Mouse (Mus musculus) heart, embryonic 16.5 days (tissue): Measurements from ENCODE around the gene Tas1r1. TPM values are rescaled to one million over a fixed set of nuclear protein-coding genes. Genes with fewer than 3 reads are reported as not detected.

Experiments used
- ATAC-seq: fragments of 200-750 bp; cut with Nextera tagmentation; replicated peaks from 2 replicates; pipeline ENCODE4 v1.8.0; 2017; ENCODE audit warnings: moderate number of reproducible peaks; ENCODE audit not compliant: insufficient read depth, low FRiP score; ENCODE audit errors: extremely low read depth
- H3K27ac ChIP-seq: fragments of 300-500 bp; sonication (generic); 2 replicates; pipeline ENCODE4 v1.5.1; 2014; ENCODE audit warnings: mild to moderate bottlenecking, low read length, control low read depth, moderate library complexity
- H3K27me3 ChIP-seq: fragments of 300-500 bp; sonication (generic); 2 replicates; pipeline ENCODE4 v1.6.1; 2014; ENCODE audit warnings: low read length, mixed read lengths; ENCODE audit not compliant: control insufficient read depth, insufficient read depth
- H3K36me3 ChIP-seq: fragments of 300-500 bp; sonication (generic); 2 replicates; pipeline ENCODE4 v1.6.1; 2014; ENCODE audit not compliant: control insufficient read depth, insufficient read depth
- H3K4me1 ChIP-seq: fragments of 300-500 bp; sonication (generic); 2 replicates; pipeline ENCODE4 v1.6.1; 2014; ENCODE audit warnings: low read length, mixed read lengths; ENCODE audit not compliant: control insufficient read depth, insufficient read depth
- H3K4me2 ChIP-seq: fragments of 300-500 bp; sonication (generic); 2 replicates; pipeline ENCODE4 v1.6.1; 2014; ENCODE audit warnings: low read depth, mild to moderate bottlenecking, control low read depth, low read length
- H3K4me3 ChIP-seq: fragments of 300-500 bp; sonication (generic); 2 replicates; pipeline ENCODE4 v1.5.1; 2014; ENCODE audit warnings: mild to moderate bottlenecking, control low read depth, low read length
- H3K9ac ChIP-seq: fragments of 300-500 bp; sonication (generic); 2 replicates; pipeline ENCODE4 v1.6.1; 2014; ENCODE audit warnings: low read length, control low read depth
- H3K9me3 ChIP-seq: fragments of 300-500 bp; sonication (generic); replicated peaks from 2 replicates; pipeline ENCODE4 v1.6.1; 2016; ENCODE audit warnings: low read length; ENCODE audit not compliant: control insufficient read depth
- WGBS: fragments of 180-500 bp; shearing (Covaris S2); extraction: QIAGEN DNeasy Blood & Tissue Kit; methylation state at CpG from one replicate; pipeline ENCODE4 v1.1.7; 2014; 5-methylcytosine and 5-hydroxymethylcytosine counted together
- polyA plus RNA-seq: library from polyadenylated mRNA; unstranded; fragments of >200 nt; fragmentation: Nextera tagmentation; extraction: Ambion mirVana; gene quantifications from 2 replicates; pipeline ENCODE4 v1.2.1, GENCODE M21; 2015

The Tas1r1 gene
- polyA plus RNA-seq, 1 experiment from 2014 or later: 0.39 TPM

- Histone ChIP-seq H3K4me1 (peaks cover 37% of the 10 kb centered on the region), H3K4me3 (peak within 1 kb of the TSS; percentile 80), H3K36me3 (no peaks in the 10 kb centered on the region), H3K9ac (peak within 1 kb of the TSS; percentile 88), H3K9me3 (no peaks in the 10 kb centered on the region), H3K27me3 (no peaks in the 10 kb centered on the region), H3K27ac (peak within 1 kb of the TSS; percentile 93), H3K4me2 (peak within 1 kb of the TSS; percentile 96)
- peak; percentile 87 for ATAC-seq
- under 1% methylated on average over 45 of the region's 45 CpGs for WGBS
These were observed 29.7 kb downstream of the Tas1r1 start, which contains the start of gene Klhl21 for GRCm38 (mm10) chr4:152008622-152009075. TSS of gene Klhl21 (plus strand) at chr4:152008803.

GRCm38 (mm10) chr4:152008148-152008500, 30.2 kb downstream of the Tas1r1 start:
- Histone ChIP-seq H3K4me3 (peak overlapping the region; percentile 80), H3K4me2 (peak overlapping the region; percentile 96), H3K36me3 (no peaks in the 10 kb centered on the region), H3K27me3 (no peaks in the 10 kb centered on the region), H3K4me1 (peaks cover 33% of the 10 kb centered on the region), H3K9ac (peak overlapping the region; percentile 88), H3K27ac (peak overlapping the region; percentile 93), H3K9me3 (no peaks in the 10 kb centered on the region)
- whole genome bisulfite sequencing: under 1% methylated on average over 14 of the region's 14 CpGs
- ATAC-seq: no peak

- H3K27me3 ChIP-seq: no peaks in the 10 kb centered on the region
- peak overlapping the region; percentile 93 for H3K27ac ChIP-seq
- peak overlapping the region; percentile 80 for H3K4me3 ChIP-seq
- ATAC-seq: no peak; the same call in 1 of the 2 replicates
- WGBS: 9% methylated on average over 8 of the region's 8 CpGs
- peak overlapping the region; percentile 88 for H3K9ac ChIP-seq
- H3K36me3 ChIP-seq: no peaks in the 10 kb centered on the region
- H3K9me3 ChIP-seq: no peaks in the 10 kb centered on the region
- peak overlapping the region; percentile 96 for H3K4me2 ChIP-seq
- H3K4me1 ChIP-seq: peaks cover 29% of the 10 kb centered on the region
These were observed 30.8 kb downstream of the Tas1r1 start for GRCm38 (mm10) chr4:152007481-152008147.

- no peak for ATAC-seq
- Histone ChIP-seq H3K27ac (peak overlapping the region; percentile 93), H3K9ac (peak overlapping the region; percentile 26), H3K4me2 (no peak overlapping the region), H3K4me3 (no peak overlapping the region), H3K27me3 (no peaks in the 10 kb centered on the region), H3K36me3 (no peaks in the 10 kb centered on the region), H3K9me3 (no peaks in the 10 kb centered on the region), H3K4me1 (peaks cover 22% of the 10 kb centered on the region)
- 49% methylated on average over 3 of the region's 3 CpGs for WGBS
These were observed 31.6 kb downstream of the Tas1r1 start for GRCm38 (mm10) chr4:152006812-152007211.

- H3K27ac ChIP-seq: no peak overlapping the region
- H3K4me1 ChIP-seq: peaks cover 15% of the 10 kb centered on the region
- ATAC-seq: no peak
- H3K4me2 ChIP-seq: no peak overlapping the region
- WGBS: 72% methylated on average over 6 of the region's 6 CpGs
- H3K9ac ChIP-seq: no peak overlapping the region
- H3K27me3 ChIP-seq: no peaks in the 10 kb centered on the region
- H3K36me3 ChIP-seq: no peaks in the 10 kb centered on the region
- no peaks in the 10 kb centered on the region for H3K9me3 ChIP-seq
- no peak overlapping the region for H3K4me3 ChIP-seq
These were observed 32.2 kb downstream of the Tas1r1 start for GRCm38 (mm10) chr4:152006137-152006536.

GRCm38 (mm10) chr4:152002063-152002462, 36.3 kb downstream of the Tas1r1 start:
- ATAC-seq: no peak
- H3K4me2 ChIP-seq: no peak overlapping the region
- no peaks in the 10 kb centered on the region for H3K27me3 ChIP-seq
- no peaks in the 10 kb centered on the region for H3K9me3 ChIP-seq
- H3K36me3 ChIP-seq: no peaks in the 10 kb centered on the region
- WGBS: 86% methylated on average over 3 of the region's 3 CpGs
- no peak overlapping the region for H3K27ac ChIP-seq
- peaks cover 7% of the 10 kb centered on the region for H3K4me1 ChIP-seq
- H3K9ac ChIP-seq: no peak overlapping the region
- no peak overlapping the region for H3K4me3 ChIP-seq

GRCm38 (mm10) chr4:152001335-152001734, 37.0 kb downstream of the Tas1r1 start:
- H3K36me3 ChIP-seq: no peaks in the 10 kb centered on the region
- no peak overlapping the region for H3K27ac ChIP-seq
- H3K27me3 ChIP-seq: no peaks in the 10 kb centered on the region
- no peak for ATAC-seq
- no peak overlapping the region for H3K4me3 ChIP-seq
- 66% methylated on average over 4 of the region's 4 CpGs for WGBS
- peaks cover 7% of the 10 kb centered on the region for H3K4me1 ChIP-seq
- no peak overlapping the region for H3K4me2 ChIP-seq
- no peaks in the 10 kb centered on the region for H3K9me3 ChIP-seq
- no peak overlapping the region for H3K9ac ChIP-seq

GRCm38 (mm10) chr4:152000906-152001305, 37.5 kb downstream of the Tas1r1 start:
- WGBS: 32% methylated on average over 4 of the region's 4 CpGs

GRCm38 (mm10) chr4:151999481-151999880, 38.9 kb downstream of the Tas1r1 start:
- peaks cover 7% of the 10 kb centered on the region for H3K4me1 ChIP-seq
- H3K4me3 ChIP-seq: no peak overlapping the region
- no peak overlapping the region for H3K9ac ChIP-seq
- no peaks in the 10 kb centered on the region for H3K36me3 ChIP-seq
- H3K27me3 ChIP-seq: no peaks in the 10 kb centered on the region
- H3K9me3 ChIP-seq: no peaks in the 10 kb centered on the region
- H3K27ac ChIP-seq: no peak overlapping the region
- ATAC-seq: no peak
- H3K4me2 ChIP-seq: no peak overlapping the region
- WGBS: 51% methylated on average over 3 of the region's 3 CpGs

More at GRCm38 (mm10) chr4:152000906-152001305, 37.5 kb downstream of the Tas1r1 start:
- Histone ChIP-seq H3K9ac (no peak overlapping the region), H3K27ac (no peak overlapping the region), H3K4me3 (no peak overlapping the region), H3K36me3 (no peaks in the 10 kb centered on the region), H3K27me3 (no peaks in the 10 kb centered on the region), H3K9me3 (no peaks in the 10 kb centered on the region), H3K4me2 (no peak overlapping the region), H3K4me1 (peaks cover 7% of the 10 kb centered on the region)
- ATAC-seq: no peak
